Mouse (Mus musculus) stomach, postnatal 0 days (tissue): ENCODE measurements around the gene Gm14403.
"Not testable (repeated sequence)": the region's sequence is repeated elsewhere in the genome, so short reads cannot be mapped to it uniquely, and the experiment has no call there.

Experiments
- CTCF ChIP-seq: IDR thresholded peaks from 2 replicates; pipeline ENCODE4 v1.5.1; 2016; ENCODE audit warnings: antibody characterized with exemption, low read depth, mild to moderate bottlenecking, moderate library complexity
- EP300 ChIP-seq: optimal IDR thresholded peaks from 2 replicates; pipeline ENCODE3; 2016; ENCODE audit warnings: antibody characterized with exemption

DNA sequence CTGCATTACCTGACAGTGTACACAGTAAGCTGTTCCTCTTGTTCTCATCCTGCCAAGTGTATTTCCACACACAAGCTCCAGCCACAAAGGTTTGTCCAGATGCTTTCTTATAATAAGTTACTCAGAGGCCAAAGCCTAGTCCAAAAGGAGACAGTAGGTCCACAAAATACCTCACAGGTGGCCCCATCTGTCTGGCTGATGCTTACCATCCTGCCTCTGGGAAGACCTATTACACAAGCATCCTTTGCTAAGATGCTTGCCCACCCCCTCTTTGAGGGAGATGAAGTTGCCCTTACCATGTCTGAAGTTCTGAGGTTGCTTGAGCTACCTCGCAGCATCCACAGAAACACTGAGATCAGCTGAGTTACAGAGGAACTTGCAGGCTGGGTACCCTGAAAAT is 57.2 kb downstream of the Gm14403 start:
- TF ChIP-seq EP300, CTCF: not testable (repeated sequence)
